Mouse (Mus musculus): ENCODE results near the gene Prrt4.
"Not testable (repeated sequence)": the region's sequence is repeated elsewhere in the genome, so short reads cannot be mapped to it uniquely, and the experiment has no call there.

Prrt4 gene

GRCm38 (mm10) chr6:29198309-29199222, 19.2 kb upstream of the Prrt4 start:
- peak; percentile 86 to 91 for DNase-seq

GRCm38 (mm10) chr6:29195846-29196698, 16.7 kb upstream of the Prrt4 start:
- peak; percentile 35 to 55 for DNase-seq

GRCm38 (mm10) chr6:29195146-29195545, 15.8 kb upstream of the Prrt4 start:
- peak in 1 of 2 experiments; percentile 1 for DNase-seq

GRCm38 (mm10) chr6:29193961-29194750, 14.8 kb upstream of the Prrt4 start:
- DNase-seq = peak; percentile 65 to 78

GRCm38 (mm10) chr6:29187936-29188335, 8.6 kb upstream of the Prrt4 start:
- DNase-seq = no peak

- no peak for DNase-seq
Measured at GRCm38 (mm10) chr6:29179843-29180242, 459 bp upstream of the Prrt4 start.

GRCm38 (mm10) chr6:29177901-29178879, 1.2 kb downstream of the Prrt4 start:
- DNase-seq = no peak

- no peak for DNase-seq
Measured at GRCm38 (mm10) chr6:29175113-29175512, 4.3 kb downstream of the Prrt4 start.

- no peak for DNase-seq
Measured at GRCm38 (mm10) chr6:29174368-29174767, 5.0 kb downstream of the Prrt4 start.

GRCm38 (mm10) chr6:29170952-29171388, 8.4 kb downstream of the Prrt4 start:
- DNase-seq = peak; percentile 76 to 78

- DNase-seq = peak in 1 of 2 experiments; percentile 28
Measured at GRCm38 (mm10) chr6:29170063-29170921, 9.1 kb downstream of the Prrt4 start.

GRCm38 (mm10) chr6:29169675-29170062, 9.7 kb downstream of the Prrt4 start:
- no peak for DNase-seq

GRCm38 (mm10) chr6:29168871-29169270, 10.5 kb downstream of the Prrt4 start:
- DNase-seq = no peak

- peak in 1 of 2 experiments; percentile 46 for DNase-seq
Measured at GRCm38 (mm10) chr6:29166196-29166595, 13.2 kb downstream of the Prrt4 start.

GRCm38 (mm10) chr6:29164314-29165244, 14.8 kb downstream of the Prrt4 start, which contains the start of gene Rbm28:
Gene Rbm28 (minus strand): TSS chr6:29165006.
- peak; percentile 84 to 91 for DNase-seq

GRCm38 (mm10) chr6:29161291-29161690, 18.1 kb downstream of the Prrt4 start:
- DNase-seq = not testable (repeated sequence)

- DNase-seq = no peak
Measured at GRCm38 (mm10) chr6:29160786-29161185, 18.6 kb downstream of the Prrt4 start.

GRCm38 (mm10) chr6:29156326-29156725, 23.1 kb downstream of the Prrt4 start:
- DNase-seq = no peak

GRCm38 (mm10) chr6:29150001-29150400, 29.4 kb downstream of the Prrt4 start:
- DNase-seq = no peak

All from lung, adult 18-20 months (tissue).